Mouse (Mus musculus): ENCODE results near the gene Spata17.
"Not testable (repeated sequence)": the region's sequence is repeated elsewhere in the genome, so short reads cannot be mapped to it uniquely, and the experiment has no call there.

Gene Spata17

GRCm38 (mm10) chr1:187175991-187176390 is 39.3 kb downstream of the Spata17 start:
- no peak for DNase-seq (ENCODE audit: low spot score in 2 of 2)

GRCm38 (mm10) chr1:187170361-187170760 is 44.9 kb downstream of the Spata17 start:
- no peak for DNase-seq (ENCODE audit: low spot score in 2 of 2)

GRCm38 (mm10) chr1:187169646-187170045 is 45.6 kb downstream of the Spata17 start:
- no peak for DNase-seq (ENCODE audit: low spot score in 2 of 2)

- no peak for DNase-seq (ENCODE audit: low spot score in 2 of 2)
Measured at GRCm38 (mm10) chr1:187163571-187163970, 51.7 kb downstream of the Spata17 start.

GRCm38 (mm10) chr1:187155658-187156057 is 59.6 kb downstream of the Spata17 start:
- no peak for DNase-seq (ENCODE audit: low spot score in 2 of 2)

- DNase-seq (ENCODE audit: low spot score in 2 of 2), result no peak
Measured at GRCm38 (mm10) chr1:187153681-187154080, 61.6 kb downstream of the Spata17 start.

- DNase-seq (ENCODE audit: low spot score in 2 of 2), result no peak
Measured at GRCm38 (mm10) chr1:187152571-187152970, 62.7 kb downstream of the Spata17 start.

- no peak for DNase-seq (ENCODE audit: low spot score in 2 of 2)
Measured at GRCm38 (mm10) chr1:187142984-187143383, 72.3 kb downstream of the Spata17 start.

GRCm38 (mm10) chr1:187137426-187137825 is 77.8 kb downstream of the Spata17 start:
- no peak for DNase-seq (ENCODE audit: low spot score in 2 of 2)

GRCm38 (mm10) chr1:187135887-187136286 is 79.4 kb downstream of the Spata17 start:
- DNase-seq (ENCODE audit: low spot score in 2 of 2), result no peak

GRCm38 (mm10) chr1:187133841-187134240 is 81.4 kb downstream of the Spata17 start:
- no peak for DNase-seq (ENCODE audit: low spot score in 2 of 2)

- no peak for DNase-seq (ENCODE audit: low spot score in 2 of 2)
Measured at GRCm38 (mm10) chr1:187132348-187132747, 82.9 kb downstream of the Spata17 start.

GRCm38 (mm10) chr1:187127548-187127947 is 87.7 kb downstream of the Spata17 start:
- not testable (repeated sequence) for DNase-seq (ENCODE audit: low spot score in 2 of 2)

- DNase-seq (ENCODE audit: low spot score in 2 of 2), result no peak
Measured at GRCm38 (mm10) chr1:187125733-187126132, 89.5 kb downstream of the Spata17 start.

GRCm38 (mm10) chr1:187124967-187125366 is 90.3 kb downstream of the Spata17 start:
- no peak for DNase-seq (ENCODE audit: low spot score in 2 of 2)

GRCm38 (mm10) chr1:187119300-187119699 is 96.0 kb downstream of the Spata17 start:
- no peak for DNase-seq (ENCODE audit: low spot score in 2 of 2)

GRCm38 (mm10) chr1:187118108-187118507 is 97.2 kb downstream of the Spata17 start:
- no peak for DNase-seq (ENCODE audit: low spot score in 2 of 2)

GRCm38 (mm10) chr1:187113716-187114115 is 101.5 kb downstream of the Spata17 start:
- DNase-seq (ENCODE audit: low spot score in 2 of 2), result no peak

GRCm38 (mm10) chr1:187102130-187102529 is 113.1 kb downstream of the Spata17 start:
- no peak for DNase-seq (ENCODE audit: low spot score in 2 of 2)

GRCm38 (mm10) chr1:187101202-187101601 is 114.1 kb downstream of the Spata17 start:
- no peak for DNase-seq (ENCODE audit: low spot score in 2 of 2)

GRCm38 (mm10) chr1:187100624-187101023 is 114.6 kb downstream of the Spata17 start:
- DNase-seq (ENCODE audit: low spot score in 2 of 2), result no peak

- no peak for DNase-seq (ENCODE audit: low spot score in 2 of 2)
Measured at GRCm38 (mm10) chr1:187098285-187098684, 117.0 kb downstream of the Spata17 start.

GRCm38 (mm10) chr1:187092546-187092945 is 122.7 kb downstream of the Spata17 start:
- no peak for DNase-seq (ENCODE audit: low spot score in 2 of 2)

- DNase-seq (ENCODE audit: low spot score in 2 of 2), result no peak
Measured at GRCm38 (mm10) chr1:187088660-187089395, 126.4 kb downstream of the Spata17 start.
